Comparison of ENCODE assay signal across 13 mouse cellular contexts in genomic region chr4:43745187-43745586, GRCm38 (mm10). TPM values are rescaled to one million over a fixed set of nuclear protein-coding genes. Genes with fewer than 3 reads are reported as not detected.
DNase-seq lines count a peak whose midpoint lies in the region; ATAC-seq and TF ChIP-seq lines count a peak whose summit lies in the region.
"Had no signal": no experiment of that assay in that cellular context is flagged by ENCODE, and none has a peak within 500 bp of the region (broad histone marks: within the 10 kb centered on the region; RNA-seq: fewer than 3 reads in every experiment).

No protein-coding gene starts in this region.

- no peak overlapping the region for H3K9ac ChIP-seq in hindbrain, postnatal 0 days (replicated peaks; ENCODE audit: low read length)
- no peak overlapping the region for H3K9ac ChIP-seq in hindbrain, embryonic 12.5 days
- H3K9ac ChIP-seq: heart, embryonic 13.5 days; limb, embryonic 13.5 days had no signal

- no peaks in the 10 kb centered on the region for H3K36me3 ChIP-seq in hindbrain, postnatal 0 days (ENCODE audit: insufficient read depth, low read length)
- no peaks in the 10 kb centered on the region for H3K36me3 ChIP-seq in hindbrain, embryonic 12.5 days
- H3K36me3 ChIP-seq: heart, embryonic 13.5 days; limb, embryonic 13.5 days had no signal

- H3K4me2 ChIP-seq in hindbrain, postnatal 0 days (ENCODE audit: low read depth, low read length), result no peak overlapping the region
- no peak overlapping the region for H3K4me2 ChIP-seq in hindbrain, embryonic 12.5 days (replicated peaks)
- H3K4me2 ChIP-seq: heart, embryonic 13.5 days; limb, embryonic 13.5 days had no signal

- H3K4me3 ChIP-seq in hindbrain, postnatal 0 days (ENCODE audit: low read length), result no peak overlapping the region
- no peak overlapping the region for H3K4me3 ChIP-seq in hindbrain, embryonic 12.5 days
- H3K4me3 ChIP-seq: heart, embryonic 13.5 days; limb, embryonic 13.5 days had no signal

- 16% methylated on average over 6 of the region's 6 CpGs for WGBS in hindbrain, postnatal 0 days
- WGBS in hindbrain, embryonic 12.5 days, result 23% methylated on average over 6 of the region's 6 CpGs

- TF ChIP-seq CTCF in hindbrain, postnatal 0 days (IDR thresholded peaks at IDR 0.05; ENCODE audit: low read depth), result peak; percentile 69

- H3K9me3 ChIP-seq in hindbrain, postnatal 0 days (ENCODE audit: low read length), result no peaks in the 10 kb centered on the region
- no peaks in the 10 kb centered on the region for H3K9me3 ChIP-seq in hindbrain, embryonic 12.5 days (replicated peaks)
- H3K9me3 ChIP-seq: heart, embryonic 13.5 days; limb, embryonic 13.5 days had no signal

- peak; percentile 81 for DNase-seq in hindbrain, postnatal 0 days (ENCODE audit: low spot score)
- DNase-seq in A20 (ENCODE audit: low read depth, low spot score) (peak; percentile 22), ES-CJ7 (ENCODE audit: low read depth, low spot score) (peak; percentile 57)
- DNase-seq in adrenal gland, postnatal 10 days, result no peak
- no peak for DNase-seq in spleen, adult 12 weeks (ENCODE audit: low spot score)
- DNase-seq in kidney, adult 11 months, result no peak
- DNase-seq: cerebellum, adult 9-11 months; thymus, postnatal 25 days had no signal

- no peak overlapping the region for H3K27ac ChIP-seq in hindbrain, postnatal 0 days
- no peak overlapping the region for H3K27ac ChIP-seq in hindbrain, embryonic 12.5 days
- H3K27ac ChIP-seq: heart, embryonic 13.5 days; limb, embryonic 13.5 days had no signal

- H3K27me3 ChIP-seq in hindbrain, postnatal 0 days (ENCODE audit: insufficient read depth, low read length), result no peaks in the 10 kb centered on the region
- H3K27me3 ChIP-seq in hindbrain, embryonic 12.5 days, result no peaks in the 10 kb centered on the region
- H3K27me3 ChIP-seq: heart, embryonic 13.5 days; limb, embryonic 13.5 days had no signal

- ATAC-seq in hindbrain, postnatal 0 days, result no peak
- no peak for ATAC-seq in hindbrain, embryonic 12.5 days (ENCODE audit: low FRiP score)
- peak; percentile 22 to 48; a peak in 2 of 4 replicates for ATAC-seq in hematopoietic stem cell, adult 5-6 weeks (replicated peaks in 1 of 2; ENCODE audit: insufficient read depth in 1 of 2, low FRiP score in 2 of 2, low TSS enrichment in 1 of 2, low read depth in 1 of 2, poor library complexity in 2 of 2, severe bottlenecking in 2 of 2)

- H3K4me1 ChIP-seq in hindbrain, postnatal 0 days (ENCODE audit: insufficient read depth, low read length), result no peaks in the 10 kb centered on the region
- no peaks in the 10 kb centered on the region for H3K4me1 ChIP-seq in hindbrain, embryonic 12.5 days

RNA-seq across cellular contexts. Expression of gene Spaar, which starts 15.4 kb away (rescaled TPM):
- total RNA-seq in hindbrain, postnatal 0 days (2014; rRNA removed), result 0.10 and 0.22 TPM in 2 replicates
- polyA plus RNA-seq in hindbrain, postnatal 0 days (2015; fragmentation: Nextera tagmentation; extraction: Ambion mirVana), result 0.08 and 0.13 TPM in 2 replicates
- 0.05 and 0.13 TPM in 2 replicates for polyA plus RNA-seq in hindbrain, embryonic 12.5 days (2016; fragmentation: Nextera tagmentation; extraction: Ambion mirVana)
- not detected in 2 replicates for total RNA-seq in hematopoietic stem cell, adult 5-6 weeks (2017)
- total RNA-seq in adrenal gland, postnatal 10 days (2021), result 1 to 10 TPM; 4.1 to 4.3 TPM
- polyA plus RNA-seq: neural tube, embryonic 14.5 days had no signal

RNA-seq across cellular contexts. Expression of gene Hrct1, which starts 18.2 kb away (rescaled TPM):
- 0.73 and 1.8 TPM in 2 replicates for total RNA-seq in hindbrain, postnatal 0 days (2014; rRNA removed)
- 0.70 and 0.92 TPM in 2 replicates for polyA plus RNA-seq in hindbrain, postnatal 0 days (2015; fragmentation: Nextera tagmentation; extraction: Ambion mirVana)
- polyA plus RNA-seq in hindbrain, embryonic 12.5 days (2016; fragmentation: Nextera tagmentation; extraction: Ambion mirVana), result 0.21 and 0.28 TPM in 2 replicates
- total RNA-seq in hematopoietic stem cell, adult 5-6 weeks (2017), result not detected in 2 replicates
- total RNA-seq in adrenal gland, postnatal 10 days (2021), result 1 to 10 TPM; 5.5 to 6.0 TPM

RNA-seq across cellular contexts. Expression of gene Olfr159, which starts 25.6 kb away (rescaled TPM):
- total RNA-seq in hindbrain, postnatal 0 days (2014; rRNA removed), result not detected in 2 replicates
- polyA plus RNA-seq in hindbrain, postnatal 0 days (2015; fragmentation: Nextera tagmentation; extraction: Ambion mirVana), result not detected in 2 replicates
- polyA plus RNA-seq in hindbrain, embryonic 12.5 days (2016; fragmentation: Nextera tagmentation; extraction: Ambion mirVana), result not detected in 2 replicates
- total RNA-seq in hematopoietic stem cell, adult 5-6 weeks (2017), result not detected in 2 replicates
- not detected for total RNA-seq in adrenal gland, postnatal 10 days (2021)
- polyA plus RNA-seq: heart, embryonic 13.5 days; limb, embryonic 13.5 days; neural tube, embryonic 14.5 days had no signal

RNA-seq across cellular contexts. Expression of gene Olfr71, which starts 35.1 kb away (rescaled TPM):
- total RNA-seq in hindbrain, postnatal 0 days (2014; rRNA removed), result not detected in 2 replicates
- polyA plus RNA-seq in hindbrain, postnatal 0 days (2015; fragmentation: Nextera tagmentation; extraction: Ambion mirVana), result not detected in 2 replicates
- polyA plus RNA-seq in hindbrain, embryonic 12.5 days (2016; fragmentation: Nextera tagmentation; extraction: Ambion mirVana), result not detected in 2 replicates
- total RNA-seq in hematopoietic stem cell, adult 5-6 weeks (2017), result not detected in 2 replicates
- total RNA-seq in adrenal gland, postnatal 10 days (2021), result not detected
- polyA plus RNA-seq: heart, embryonic 13.5 days; limb, embryonic 13.5 days; neural tube, embryonic 14.5 days had no signal

RNA-seq across cellular contexts. Expression of gene Olfr70, which starts 44.6 kb away (rescaled TPM):
- total RNA-seq in hindbrain, postnatal 0 days (2014; rRNA removed), result 0.36 TPM in 1 of 2 replicates, not detected in the other
- not detected in 2 replicates for polyA plus RNA-seq in hindbrain, postnatal 0 days (2015; fragmentation: Nextera tagmentation; extraction: Ambion mirVana)
- not detected in 2 replicates for polyA plus RNA-seq in hindbrain, embryonic 12.5 days (2016; fragmentation: Nextera tagmentation; extraction: Ambion mirVana)
- not detected in 2 replicates for total RNA-seq in hematopoietic stem cell, adult 5-6 weeks (2017)
- not detected for total RNA-seq in adrenal gland, postnatal 10 days (2021)
- polyA plus RNA-seq: heart, embryonic 13.5 days; limb, embryonic 13.5 days; neural tube, embryonic 14.5 days had no signal

Comparison
In these comparisons a context has a peak if more than half of its experiments do, and no peak if none do; other contexts are left out.
1. ATAC-seq: peak in hematopoietic stem cell, adult 5-6 weeks (2 of 2); none in hindbrain, postnatal 0 days (single experiment) and hindbrain, embryonic 12.5 days (single experiment).
2. DNase-seq: peak in hindbrain, postnatal 0 days (single experiment), A20 (single experiment) and ES-CJ7 (single experiment); none in adrenal gland, postnatal 10 days (single experiment), spleen, adult 12 weeks (single experiment) and kidney, adult 11 months (single experiment).